Mouse (Mus musculus): Measurements from ENCODE around the gene Dok3. TPM values are rescaled to one million over a fixed set of nuclear protein-coding genes. Genes with fewer than 3 reads are reported as not detected.

Gene Dok3
- total RNA-seq (2023) = 301 to 339 TPM (median 308 TPM) in 4 replicates

GRCm38 (mm10) chr13:55529198-55529915 is at the start of gene Dok3:
Gene Dok3, minus strand, starts transcription at chr13:55529296.

DNA sequence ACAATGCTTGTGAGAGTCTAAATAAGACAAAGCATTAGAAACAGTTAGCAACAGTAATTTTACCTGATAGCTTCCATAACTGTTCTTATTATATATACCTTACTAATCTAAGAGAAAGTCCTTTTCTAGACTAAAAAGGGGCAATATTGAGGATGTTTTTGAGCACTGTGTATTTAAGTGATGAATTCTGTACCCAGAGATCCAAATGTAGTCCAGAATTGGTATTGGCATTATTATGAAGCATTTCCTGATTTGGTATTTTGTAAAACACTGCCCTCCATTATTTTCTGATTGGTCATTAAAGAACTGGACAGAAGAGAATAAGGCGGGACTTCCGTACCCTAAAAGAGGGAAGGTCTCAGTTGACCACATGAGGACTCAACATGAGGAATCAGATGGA is 44.3 kb upstream of the Dok3 start, which contains the start of gene Tmed9:
Gene Tmed9, plus strand, starts transcription at position 301 of the 400 bp plus-strand sequence.

DNA sequence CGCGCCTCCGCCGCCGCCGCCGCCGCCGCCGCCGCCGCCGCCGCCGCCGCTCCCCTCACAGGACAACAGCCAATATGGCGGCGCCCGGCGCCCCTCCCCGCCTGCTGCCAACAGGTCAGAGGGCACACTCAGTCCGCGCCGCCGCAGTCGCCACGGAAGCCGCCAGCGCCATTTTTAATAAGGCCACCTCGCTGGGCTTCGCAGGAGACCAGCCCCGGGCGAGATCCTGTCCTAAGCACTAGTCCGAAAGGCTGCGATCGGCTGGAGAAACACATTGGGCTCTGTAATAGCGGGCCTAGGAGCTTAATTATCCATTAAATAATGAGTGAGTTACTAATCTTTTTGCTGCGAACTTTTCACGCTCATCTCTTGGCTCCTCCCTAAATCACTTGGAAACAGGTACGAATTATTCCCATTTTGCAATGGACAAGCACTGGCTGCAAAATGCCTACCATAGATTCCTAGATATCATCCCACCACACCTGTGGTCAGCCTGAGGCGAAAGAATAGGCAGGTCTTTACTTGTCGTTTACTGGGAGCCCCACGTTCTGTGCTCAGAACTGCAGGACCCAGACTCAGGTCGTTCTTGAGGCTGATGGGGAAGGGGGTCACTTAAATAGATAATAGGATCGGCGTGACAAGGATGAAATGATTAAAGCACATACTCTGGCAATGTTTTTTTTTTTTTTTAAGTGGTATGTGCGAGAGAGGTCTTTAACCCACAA is 42.1 kb upstream of the Dok3 start, which contains the start of gene Fam193b:
Gene Fam193b, minus strand, starts transcription at position 94 of the 725 bp plus-strand sequence.

GRCm38 (mm10) chr13:55536194-55537175 is 7.4 kb upstream of the Dok3 start, which contains the start of gene Ddx41:
Gene Ddx41, minus strand, starts transcription at chr13:55536658.

GRCm38 (mm10) chr13:55513111-55513748 is 15.9 kb downstream of the Dok3 start, which contains the start of gene Pdlim7:
Gene Pdlim7, minus strand, starts transcription at chr13:55513676.

DNA sequence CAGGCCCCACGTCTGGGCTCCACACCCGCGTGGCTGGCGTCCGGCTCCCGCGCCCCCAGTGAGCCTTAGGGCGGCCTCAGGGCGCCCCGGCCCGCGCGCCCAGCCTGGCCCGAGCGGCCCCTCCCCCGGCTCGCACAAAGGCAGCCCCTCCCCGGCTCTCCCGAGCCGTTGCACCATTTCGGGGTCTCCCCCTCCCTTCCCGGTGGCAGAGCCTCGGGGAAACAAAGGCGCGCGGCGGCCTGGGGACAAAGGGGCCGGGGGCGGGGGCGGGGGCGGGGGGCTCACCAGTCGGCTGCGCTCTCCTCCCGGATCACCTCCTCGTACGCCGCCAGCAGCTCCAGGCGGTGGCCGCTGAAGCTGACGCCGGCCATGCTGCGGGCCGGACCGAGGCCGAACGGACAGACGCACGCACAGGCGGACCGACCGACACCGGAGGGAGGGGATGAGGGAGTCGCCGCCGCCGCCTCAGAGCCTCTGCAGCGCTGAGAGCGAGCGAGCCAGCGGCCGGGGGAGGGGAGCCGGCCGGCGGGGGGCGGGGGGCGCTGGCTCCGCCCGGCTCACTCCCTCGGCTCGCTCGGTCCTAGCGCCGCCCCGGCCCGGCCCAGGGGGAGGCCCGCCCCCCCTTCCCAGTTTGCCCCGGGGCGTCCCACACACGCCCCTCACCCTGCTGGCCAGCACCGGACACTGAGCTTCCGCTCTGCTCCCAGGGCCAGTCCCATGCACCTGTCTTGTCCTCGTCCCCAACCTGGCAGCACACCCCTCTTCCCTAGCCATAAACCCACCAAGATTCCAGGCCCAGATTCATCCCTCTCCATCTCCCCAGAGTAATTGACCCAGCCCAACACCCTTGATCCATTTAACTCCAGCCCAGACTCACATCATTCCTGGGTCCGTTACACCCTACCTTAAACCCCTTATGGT is 41.3 kb downstream of the Dok3 start, which contains the start of gene Dbn1:
Gene Dbn1, minus strand, starts transcription at position 534 of the 921 bp plus-strand sequence.

Other genes with a start within 250 kb of the Dok3 start
- gene Prelid1, start 208.8 kb downstream of the Dok3 start, total RNA-seq (2023) = 127 to 141 TPM (median 134 TPM) in 4 replicates
- 52.1 to 59.6 TPM (median 56.7 TPM) in 4 replicates for gene Rab24, start 207.3 kb downstream of the Dok3 start, total RNA-seq (2023)
- gene Mxd3, start 199.5 kb downstream of the Dok3 start, total RNA-seq (2023) = 0.40 to 1.3 TPM (median 0.82 TPM) in 4 replicates
- 110 to 117 TPM (median 115 TPM) in 4 replicates for gene Lman2, start 166.5 kb downstream of the Dok3 start, total RNA-seq (2023)
- gene Rgs14, start 159.6 kb downstream of the Dok3 start, total RNA-seq (2023) = 70.0 to 75.1 TPM (median 71.6 TPM) in 4 replicates
- 0.34 to 0.57 TPM in 2 of 4 replicates, not detected in the others for gene Slc34a1, start 131.1 kb downstream of the Dok3 start, total RNA-seq (2023)
- gene Pfn3, start 114.1 kb downstream of the Dok3 start, total RNA-seq (2023) = not detected in 4 replicates
- 1.7 to 3.4 TPM (median 2.1 TPM) in 4 replicates for gene F12, start 102.5 kb downstream of the Dok3 start, total RNA-seq (2023)
- gene Grk6, start 84.2 kb downstream of the Dok3 start, total RNA-seq (2023) = 450 to 472 TPM (median 456 TPM) in 4 replicates
- 35.7 to 43.7 TPM (median 39.2 TPM) in 4 replicates for gene Prr7, start 65.0 kb downstream of the Dok3 start, total RNA-seq (2023)
- 0.22 to 0.52 TPM (median 0.36 TPM) in 4 replicates for gene Dbn1, start 41.2 kb downstream of the Dok3 start, total RNA-seq (2023)
- gene Pdlim7, start 15.6 kb downstream of the Dok3 start, total RNA-seq (2023) = 27.3 to 33.8 TPM (median 28.3 TPM) in 4 replicates
- 135 to 141 TPM (median 138 TPM) in 4 replicates for gene Ddx41, start 7.4 kb upstream of the Dok3 start, total RNA-seq (2023)
- 147 to 156 TPM (median 152 TPM) in 4 replicates for gene Fam193b, start 41.8 kb upstream of the Dok3 start, total RNA-seq (2023)
- 84.0 to 89.7 TPM (median 88.8 TPM) in 4 replicates for gene Tmed9, start 44.4 kb upstream of the Dok3 start, total RNA-seq (2023)
- 19.4 to 21.3 TPM (median 21.0 TPM) in 4 replicates for gene B4galt7, start 70.6 kb upstream of the Dok3 start, total RNA-seq (2023)
- 18.0 to 23.1 TPM (median 19.1 TPM) in 4 replicates for gene Caml, start 93.7 kb upstream of the Dok3 start, total RNA-seq (2023)
- 96.1 to 100.0 TPM (median 99.8 TPM) in 4 replicates for gene Ddx46, start 105.7 kb upstream of the Dok3 start, total RNA-seq (2023)
- 22.3 to 24.8 TPM (median 23.3 TPM) in 4 replicates for gene B230219D22Rik, start 163.8 kb upstream of the Dok3 start, total RNA-seq (2023)
- 13.2 to 15.0 TPM (median 13.9 TPM) in 4 replicates for gene Txndc15, start 185.4 kb upstream of the Dok3 start, total RNA-seq (2023)
- 26.1 to 31.5 TPM (median 29.2 TPM) in 4 replicates for gene Pcbd2, start 198.1 kb upstream of the Dok3 start, total RNA-seq (2023)